Mouse (Mus musculus) kidney, adult 2 months (tissue): ENCODE measurements around the gene Dnajc11. TPM values are rescaled to one million over a fixed set of nuclear protein-coding genes. Genes with fewer than 3 reads are reported as not detected.

Source experiments
- DNase-seq: peaks from one replicate; pipeline ENCODE4 v3.0.0; 2021
- H3K27ac ChIP-seq: fragments of 200-500 bp; 2 replicates; pipeline ENCODE4 v1.5.1; 2012; ENCODE audit warnings: low read depth, low read length, control low read depth, inconsistent platforms; ENCODE audit not compliant: insufficient read depth
- H3K27me3 ChIP-seq: fragments of 200-500 bp; replicated peaks from 2 replicates; pipeline ENCODE4 v1.6.1; 2012; ENCODE audit warnings: mild to moderate bottlenecking, moderate library complexity, low read length, inconsistent platforms; ENCODE audit not compliant: control insufficient read depth, insufficient read depth
- H3K36me3 ChIP-seq: fragments of 200-500 bp; 2 replicates; pipeline ENCODE4 v1.6.1; 2012; ENCODE audit warnings: mild to moderate bottlenecking, moderate library complexity, low read length, inconsistent platforms; ENCODE audit not compliant: control insufficient read depth, insufficient read depth
- H3K4me1 ChIP-seq: fragments of 200-500 bp; 2 replicates; pipeline ENCODE4 v1.6.1; 2011; ENCODE audit warnings: low read length; ENCODE audit not compliant: control insufficient read depth, insufficient read depth
- H3K4me3 ChIP-seq: fragments of 200-500 bp; 2 replicates; pipeline ENCODE4 v1.5.1; 2011; ENCODE audit warnings: mild to moderate bottlenecking, low read depth, low read length, control low read depth; ENCODE audit not compliant: insufficient read depth
- CTCF ChIP-seq: fragments of 200-500 bp; conservative IDR thresholded peaks from 2 replicates; pipeline ENCODE4 v1.5.1; 2011; ENCODE audit warnings: low read depth, mild to moderate bottlenecking, control low read depth, low read length, moderate library complexity, mixed read lengths; ENCODE audit not compliant: insufficient read depth, insufficient read length
- POLR2A ChIP-seq: fragments of 200-500 bp; IDR thresholded peaks from one replicate; pipeline ENCODE4 v1.6.1; 2011; ENCODE audit warnings: low read depth, low read length, control low read depth
- WGBS: fragments of 180-500 bp; shearing (Covaris S2); methylation state at CpG from one replicate; pipeline ENCODE4 v1.1.7; 2018; 5-methylcytosine and 5-hydroxymethylcytosine counted together
- polyA plus RNA-seq: library from polyadenylated mRNA; depleted of rRNA; stranded (reverse); fragments of >200 nt; gene quantifications from 2 replicates; pipeline ENCODE4 v1.2.3, GENCODE M21; 2012; rRNA removed

The Dnajc11 gene
- polyA plus RNA-seq, 1 experiment: 76.1 TPM

- TF ChIP-seq POLR2A (no peak), CTCF (no peak)
- no peaks in the 10 kb centered on the region for H3K27me3 ChIP-seq
- H3K27ac ChIP-seq: peak within 1 kb of the TSS; percentile 19
- peaks cover 6% of the 10 kb centered on the region; the same call in 1 of the 2 replicates for H3K4me1 ChIP-seq
- H3K4me3 ChIP-seq: peak within 1 kb of the TSS; percentile 66
- no peaks in the 10 kb centered on the region for H3K36me3 ChIP-seq
- under 1% methylated on average over 35 of the region's 35 CpGs for WGBS
- peak; percentile 99 for DNase-seq
Measured at GRCm38 (mm10) chr4:152027524-152027923, 94.0 kb downstream of the Dnajc11 start, which contains the start of gene Zbtb48. Gene Zbtb48, minus strand, starts transcription at chr4:152027671.

GRCm38 (mm10) chr4:152028456-152028855 lies 95.0 kb downstream of the Dnajc11 start:
- Histone ChIP-seq H3K4me1 (peaks cover 6% of the 10 kb centered on the region; the same call in 1 of the 2 replicates), H3K27me3 (no peaks in the 10 kb centered on the region), H3K4me3 (no peak overlapping the region), H3K27ac (no peak overlapping the region), H3K36me3 (no peaks in the 10 kb centered on the region)
- DNase-seq: no peak
- TF ChIP-seq CTCF: no peak
- WGBS: 61% methylated on average over 15 of the region's 15 CpGs

- Histone ChIP-seq H3K36me3 (no peaks in the 10 kb centered on the region), H3K27ac (no peak overlapping the region), H3K4me1 (peaks cover 6% of the 10 kb centered on the region; the same call in 1 of the 2 replicates), H3K27me3 (no peaks in the 10 kb centered on the region), H3K4me3 (no peak overlapping the region)
- no peak for DNase-seq
- 48% methylated on average over 5 of the region's 5 CpGs for whole genome bisulfite sequencing
- TF ChIP-seq POLR2A (no peak), CTCF (peak; percentile 27; the same call in 1 of the 2 replicates)
Measured at GRCm38 (mm10) chr4:152029087-152029486, 95.6 kb downstream of the Dnajc11 start.

- WGBS: 75% methylated on average over 4 of the region's 4 CpGs
- Histone ChIP-seq H3K36me3 (no peaks in the 10 kb centered on the region), H3K4me3 (no peak overlapping the region), H3K4me1 (peaks cover 6% of the 10 kb centered on the region; the same call in 1 of the 2 replicates), H3K27ac (no peak overlapping the region), H3K27me3 (no peaks in the 10 kb centered on the region)
- no peak for DNase-seq
- TF ChIP-seq CTCF (no peak; the same call in 1 of the 2 replicates), POLR2A (no peak)
Measured at GRCm38 (mm10) chr4:152029997-152030396, 96.5 kb downstream of the Dnajc11 start.

Other genes starting within 250 kb of the Dnajc11 start
- gene Camta1, start 71.8 kb upstream of the Dnajc11 start, polyA plus RNA-seq: 7.7 and 7.8 TPM in 2 replicates
- gene Thap3, start 55.3 kb downstream of the Dnajc11 start, polyA plus RNA-seq: 30.6 and 33.7 TPM in 2 replicates
- gene Phf13, start 62.6 kb downstream of the Dnajc11 start, polyA plus RNA-seq: 4.9 and 5.5 TPM in 2 replicates
- gene Klhl21, start 75.1 kb downstream of the Dnajc11 start, polyA plus RNA-seq: 23.0 and 26.7 TPM in 2 replicates
- 11.0 and 13.8 TPM in 2 replicates for gene Zbtb48, start 94.0 kb downstream of the Dnajc11 start, polyA plus RNA-seq
- gene Tas1r1, start 104.9 kb downstream of the Dnajc11 start, polyA plus RNA-seq: 0.12 and 0.22 TPM in 2 replicates
- 18.1 and 19.8 TPM in 2 replicates for gene Nol9, start 105.6 kb downstream of the Dnajc11 start, polyA plus RNA-seq
- gene Plekhg5, start 138.8 kb downstream of the Dnajc11 start, polyA plus RNA-seq: 22.2 and 23.6 TPM in 2 replicates
- gene Tnfrsf25, start 182.2 kb downstream of the Dnajc11 start, polyA plus RNA-seq: 3.3 and 4.4 TPM in 2 replicates
- 48.3 and 57.5 TPM in 2 replicates for gene Espn, start 218.7 kb downstream of the Dnajc11 start, polyA plus RNA-seq
- 0.81 and 1.0 TPM in 2 replicates for gene Hes2, start 225.2 kb downstream of the Dnajc11 start, polyA plus RNA-seq
- gene Acot7, start 244.4 kb downstream of the Dnajc11 start, polyA plus RNA-seq: 80.2 and 90.1 TPM in 2 replicates